Mouse (Mus musculus) heart, embryonic 16.5 days (tissue): ENCODE measurements at regions not wholly inside any gene's neighbourhood (a gene's known extent, or its start where the extent isn't known, plus 50 kb on each side); places are given as distances from the start of the nearest gene placed in this dataset.
A peak's percentile ranks its signal among the peaks of the same experiment; 100 is the strongest.

Experiments used
- ATAC-seq: fragments of 200-750 bp; cut with Nextera tagmentation; replicated peaks from 2 replicates; pipeline ENCODE4 v1.8.0; 2017; ENCODE audit warnings: moderate number of reproducible peaks; ENCODE audit not compliant: insufficient read depth, low FRiP score; ENCODE audit errors: extremely low read depth
- H3K27ac ChIP-seq: fragments of 300-500 bp; sonication (generic); 2 replicates; pipeline ENCODE4 v1.5.1; 2014; ENCODE audit warnings: mild to moderate bottlenecking, low read length, control low read depth, moderate library complexity
- H3K27me3 ChIP-seq: fragments of 300-500 bp; sonication (generic); 2 replicates; pipeline ENCODE4 v1.6.1; 2014; ENCODE audit warnings: low read length, mixed read lengths; ENCODE audit not compliant: control insufficient read depth, insufficient read depth
- H3K36me3 ChIP-seq: fragments of 300-500 bp; sonication (generic); 2 replicates; pipeline ENCODE4 v1.6.1; 2014; ENCODE audit not compliant: control insufficient read depth, insufficient read depth
- H3K4me1 ChIP-seq: fragments of 300-500 bp; sonication (generic); 2 replicates; pipeline ENCODE4 v1.6.1; 2014; ENCODE audit warnings: low read length, mixed read lengths; ENCODE audit not compliant: control insufficient read depth, insufficient read depth
- H3K4me2 ChIP-seq: fragments of 300-500 bp; sonication (generic); 2 replicates; pipeline ENCODE4 v1.6.1; 2014; ENCODE audit warnings: low read depth, mild to moderate bottlenecking, control low read depth, low read length
- H3K4me3 ChIP-seq: fragments of 300-500 bp; sonication (generic); 2 replicates; pipeline ENCODE4 v1.5.1; 2014; ENCODE audit warnings: mild to moderate bottlenecking, control low read depth, low read length
- H3K9ac ChIP-seq: fragments of 300-500 bp; sonication (generic); 2 replicates; pipeline ENCODE4 v1.6.1; 2014; ENCODE audit warnings: low read length, control low read depth
- H3K9me3 ChIP-seq: fragments of 300-500 bp; sonication (generic); replicated peaks from 2 replicates; pipeline ENCODE4 v1.6.1; 2016; ENCODE audit warnings: low read length; ENCODE audit not compliant: control insufficient read depth
- WGBS: fragments of 180-500 bp; shearing (Covaris S2); extraction: QIAGEN DNeasy Blood & Tissue Kit; methylation state at CpG from one replicate; pipeline ENCODE4 v1.1.7; 2014; 5-methylcytosine and 5-hydroxymethylcytosine counted together

DNA sequence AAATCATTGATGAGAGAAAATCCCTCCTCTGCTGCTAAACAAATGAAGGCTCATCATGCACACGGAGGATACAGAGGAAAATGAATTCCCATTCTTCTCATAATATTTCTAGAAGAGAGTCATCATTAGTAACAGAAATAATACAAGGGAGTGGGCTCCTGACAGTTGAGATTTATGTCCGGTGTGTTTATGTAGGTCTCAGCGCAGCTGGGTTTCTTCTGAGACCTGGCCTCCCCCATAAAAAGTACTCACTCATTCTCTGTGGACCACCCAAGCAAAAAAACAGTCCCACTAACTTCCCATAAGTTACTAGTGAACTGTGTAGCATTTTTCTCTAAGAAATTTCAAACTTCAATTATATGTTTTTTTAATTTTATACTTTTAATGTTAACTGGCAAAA lies 792.7 kb upstream of the Map3k7 start:
- Histone ChIP-seq H3K27ac (no peak overlapping the region), H3K4me3 (no peak overlapping the region), H3K9me3 (no peaks in the 10 kb centered on the region), H3K36me3 (no peaks in the 10 kb centered on the region), H3K9ac (no peak overlapping the region), H3K4me2 (no peak overlapping the region), H3K4me1 (no peaks in the 10 kb centered on the region), H3K27me3 (no peaks in the 10 kb centered on the region)
- 66% methylated on average over 3 of the region's 3 CpGs for WGBS
- no peak for ATAC-seq

DNA sequence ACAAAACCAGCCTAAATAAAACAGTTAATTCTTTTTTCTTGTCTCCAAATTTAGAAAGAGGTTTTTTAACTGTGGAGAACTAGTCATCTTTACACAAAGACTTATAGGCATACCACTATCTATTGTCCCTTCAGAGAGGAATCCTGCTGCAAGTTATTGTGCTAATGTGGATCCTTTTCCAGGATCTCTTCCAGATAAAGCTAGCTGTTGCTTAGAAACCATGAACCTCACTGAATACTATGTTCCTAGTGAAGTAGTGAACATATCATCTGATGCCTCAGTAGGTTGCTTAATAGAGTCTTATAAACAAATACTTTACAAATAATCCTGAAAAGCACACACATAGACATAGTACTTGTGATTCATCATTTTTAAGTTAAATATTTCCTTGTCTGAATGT lies 766.0 kb upstream of the Map3k7 start:
- no peak overlapping the region for H3K4me3 ChIP-seq
- no peaks in the 10 kb centered on the region for H3K9me3 ChIP-seq
- H3K4me1 ChIP-seq: no peaks in the 10 kb centered on the region
- no peak overlapping the region for H3K4me2 ChIP-seq
- no peak overlapping the region for H3K27ac ChIP-seq
- no peaks in the 10 kb centered on the region for H3K27me3 ChIP-seq
- H3K36me3 ChIP-seq: no peaks in the 10 kb centered on the region
- ATAC-seq: no peak
- H3K9ac ChIP-seq: no peak overlapping the region

DNA sequence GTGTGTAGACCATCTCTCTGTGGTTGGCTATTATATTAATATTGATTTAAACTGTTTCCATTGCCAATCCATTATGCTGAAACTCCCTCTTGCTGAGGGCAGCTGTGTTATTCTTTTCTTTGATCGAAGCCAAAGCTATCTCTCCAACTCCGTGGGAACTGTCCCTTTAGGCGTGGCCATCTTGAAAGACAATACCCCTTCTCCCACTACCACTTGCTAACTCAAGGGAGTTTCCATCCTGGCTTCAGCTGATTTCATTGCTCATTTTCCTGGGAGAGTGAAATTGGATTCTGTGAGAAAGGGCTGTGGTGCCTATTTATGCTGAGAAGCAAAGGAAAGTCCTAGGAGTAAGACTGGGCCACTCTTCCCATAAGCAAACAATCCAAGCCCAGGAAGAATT lies 760.6 kb upstream of the Map3k7 start:
- Histone ChIP-seq H3K4me2 (no peak overlapping the region), H3K9ac (no peak overlapping the region), H3K9me3 (no peaks in the 10 kb centered on the region), H3K4me1 (no peaks in the 10 kb centered on the region), H3K36me3 (no peaks in the 10 kb centered on the region), H3K4me3 (no peak overlapping the region), H3K27ac (no peak overlapping the region), H3K27me3 (no peaks in the 10 kb centered on the region)
- no peak for ATAC-seq
- 71% methylated on average over 3 of the region's 3 CpGs for WGBS

DNA sequence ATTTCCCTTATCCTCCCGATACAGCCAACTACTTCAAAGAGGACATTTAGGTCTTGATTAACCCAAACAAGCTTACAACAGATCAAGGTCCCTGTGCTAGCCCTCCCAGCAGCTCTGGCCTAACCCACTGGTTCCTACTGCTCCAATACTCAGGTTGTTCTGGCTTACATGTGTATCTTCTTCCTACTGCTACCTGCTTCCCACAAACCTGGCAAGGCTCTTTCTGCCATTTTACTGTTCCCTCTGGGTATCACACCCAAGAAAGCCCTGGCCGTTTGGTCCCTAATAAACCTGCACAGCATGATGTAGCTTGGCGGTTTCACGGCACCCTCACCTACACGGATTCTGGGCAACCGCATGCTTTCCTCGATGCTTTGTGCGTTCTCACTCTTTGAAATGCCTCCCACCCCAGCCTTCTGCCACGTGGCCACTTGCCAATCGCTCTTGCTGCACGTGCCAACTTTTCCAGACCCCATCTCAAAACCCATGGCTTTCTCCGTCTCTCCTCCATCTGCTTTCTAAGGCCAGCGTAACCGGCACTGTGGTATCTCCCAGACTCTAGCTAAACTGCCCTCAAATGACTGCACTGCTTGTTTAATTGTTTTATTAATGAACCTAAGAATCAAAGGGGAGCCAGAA lies 758.4 kb upstream of the Map3k7 start:
- H3K27ac ChIP-seq: no peak overlapping the region
- no peak overlapping the region for H3K4me2 ChIP-seq
- no peaks in the 10 kb centered on the region for H3K27me3 ChIP-seq
- H3K9ac ChIP-seq: no peak overlapping the region
- no peaks in the 10 kb centered on the region for H3K36me3 ChIP-seq
- ATAC-seq: no peak
- WGBS: 80% methylated on average over 14 of the region's 14 CpGs
- H3K9me3 ChIP-seq: no peaks in the 10 kb centered on the region
- no peaks in the 10 kb centered on the region for H3K4me1 ChIP-seq
- H3K4me3 ChIP-seq: no peak overlapping the region

DNA sequence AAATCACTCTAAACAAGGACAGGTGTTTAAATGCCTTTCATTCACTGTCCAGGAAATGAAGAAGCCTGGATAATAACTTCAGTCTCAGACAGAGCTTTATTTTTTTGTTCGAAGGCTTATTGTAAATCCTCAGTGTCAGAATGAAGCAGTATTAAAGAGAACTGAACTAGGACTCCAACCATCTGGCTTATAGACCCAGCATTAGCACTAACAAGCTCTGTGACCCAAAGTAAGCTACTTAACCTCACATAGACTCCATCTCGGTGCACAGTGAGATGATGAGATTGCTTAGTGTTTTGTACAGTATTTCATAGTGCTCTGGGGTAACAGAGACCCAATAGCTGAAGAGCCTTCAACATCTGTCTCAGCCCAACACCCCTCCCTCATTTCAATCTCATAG lies 738.2 kb upstream of the Map3k7 start:
- WGBS: 79% methylated on average over 2 of the region's 2 CpGs

DNA sequence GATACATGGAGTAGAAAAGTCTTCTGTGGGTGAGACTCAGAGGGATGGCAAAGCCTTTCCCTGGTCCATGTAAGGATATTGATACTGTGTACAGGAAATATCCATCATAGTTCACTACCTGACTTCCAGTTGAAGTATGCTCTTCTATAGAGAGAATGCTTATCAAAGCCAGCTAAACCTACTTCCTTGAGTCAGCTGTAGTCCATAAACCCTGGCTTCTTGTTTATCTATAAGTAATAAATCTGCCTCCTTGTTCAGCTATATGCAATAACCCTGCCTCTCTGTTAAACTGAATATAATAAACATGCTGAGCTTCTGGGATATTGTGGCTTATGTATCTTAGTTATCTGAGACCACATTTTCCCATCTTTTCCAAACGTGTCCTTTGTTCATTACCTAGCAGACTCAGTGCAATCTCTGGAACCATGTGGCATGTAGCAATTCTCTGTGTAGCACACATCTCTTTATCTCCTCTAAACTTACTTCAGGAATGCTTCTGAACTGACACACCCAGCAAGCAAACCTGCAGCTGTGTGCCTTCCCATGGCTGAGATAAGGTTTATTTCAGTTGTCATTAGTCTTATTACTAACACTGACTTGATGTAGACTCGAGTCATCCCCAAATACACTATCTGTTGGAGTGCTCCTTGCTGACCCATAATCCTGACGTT lies 694.9 kb upstream of the Map3k7 start:
- 60% methylated on average over 3 of the region's 3 CpGs for WGBS
- Histone ChIP-seq H3K4me1 (no peaks in the 10 kb centered on the region), H3K4me3 (no peak overlapping the region)

More for the DNA sequence above, 738.2 kb upstream of the Map3k7 start:
- no peak for ATAC-seq
- Histone ChIP-seq H3K27me3 (no peaks in the 10 kb centered on the region), H3K4me2 (no peak overlapping the region), H3K9ac (no peak overlapping the region), H3K9me3 (no peaks in the 10 kb centered on the region), H3K4me1 (no peaks in the 10 kb centered on the region), H3K27ac (no peak overlapping the region), H3K36me3 (no peaks in the 10 kb centered on the region), H3K4me3 (no peak overlapping the region)

DNA sequence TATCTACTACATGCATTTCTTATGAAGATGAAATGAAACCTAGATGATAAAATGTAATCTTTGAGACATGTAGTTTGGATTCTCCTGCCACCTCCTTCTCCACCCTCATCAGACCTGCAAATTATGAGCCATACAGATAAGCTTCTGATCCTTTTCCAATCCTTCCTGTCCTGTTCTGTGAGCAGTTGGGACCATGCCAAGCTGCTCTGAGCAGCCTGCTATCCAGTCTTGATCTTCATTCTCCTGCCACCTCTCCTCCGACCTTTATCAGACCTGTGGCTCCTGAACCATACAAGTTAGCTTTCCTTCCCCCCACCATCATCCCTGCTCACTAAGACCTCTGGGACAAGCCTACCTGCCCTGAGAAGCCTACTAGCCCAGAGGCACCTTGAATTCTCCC lies 689.8 kb upstream of the Map3k7 start:
- no peaks in the 10 kb centered on the region for H3K36me3 ChIP-seq
- no peaks in the 10 kb centered on the region for H3K4me1 ChIP-seq
- WGBS: 31% methylated on average over 1 of the region's 1 CpGs
- no peaks in the 10 kb centered on the region for H3K9me3 ChIP-seq
- no peak overlapping the region for H3K27ac ChIP-seq
- no peak for ATAC-seq
- no peak overlapping the region for H3K9ac ChIP-seq
- H3K27me3 ChIP-seq: no peaks in the 10 kb centered on the region
- no peak overlapping the region for H3K4me3 ChIP-seq
- H3K4me2 ChIP-seq: no peak overlapping the region

More for the DNA sequence above, 694.9 kb upstream of the Map3k7 start:
- Histone ChIP-seq H3K9ac (no peak overlapping the region), H3K9me3 (no peaks in the 10 kb centered on the region), H3K36me3 (no peaks in the 10 kb centered on the region), H3K4me2 (no peak overlapping the region), H3K27me3 (no peaks in the 10 kb centered on the region), H3K27ac (no peak overlapping the region)
- no peak for ATAC-seq

DNA sequence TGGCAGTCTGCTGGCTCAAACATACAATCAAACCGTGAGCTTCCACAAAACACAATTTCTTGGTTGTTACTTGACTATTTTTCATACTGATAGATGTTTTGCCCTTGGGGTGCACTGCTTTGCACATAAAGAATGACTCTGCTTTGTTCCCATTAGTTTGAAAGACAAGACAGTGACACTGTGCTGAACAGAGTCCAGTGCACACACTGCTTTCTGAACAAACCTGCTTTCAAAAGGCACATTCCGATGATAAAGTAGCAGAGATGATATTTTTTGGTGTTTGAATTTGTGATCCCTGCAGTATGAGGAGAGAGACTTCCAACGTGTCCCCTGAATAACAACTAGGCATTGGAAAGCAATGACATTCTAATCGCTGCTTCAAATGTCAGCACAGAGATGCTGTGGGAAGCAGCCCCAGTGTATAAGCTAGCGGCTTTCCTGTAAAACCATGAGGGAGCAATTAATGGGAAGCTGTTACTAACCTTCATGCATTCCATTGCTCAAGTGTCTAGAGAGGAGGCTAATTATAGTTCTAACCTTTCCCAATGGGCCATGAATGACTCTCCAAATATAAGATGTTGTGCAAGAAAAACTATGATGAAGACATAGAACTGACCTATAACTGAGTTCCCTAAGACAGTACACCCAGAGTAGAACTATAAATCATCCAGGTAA lies 673.5 kb upstream of the Map3k7 start:
- no peak overlapping the region for H3K9ac ChIP-seq
- H3K4me1 ChIP-seq: peaks cover 5% of the 10 kb centered on the region
- peak; percentile 92 for ATAC-seq
- H3K9me3 ChIP-seq: no peaks in the 10 kb centered on the region
- peak overlapping the region; percentile 76 for H3K27ac ChIP-seq
- no peak overlapping the region for H3K4me3 ChIP-seq
- H3K27me3 ChIP-seq: no peaks in the 10 kb centered on the region
- H3K4me2 ChIP-seq: peak overlapping the region; percentile 13; the same call in 1 of the 2 replicates
- no peaks in the 10 kb centered on the region for H3K36me3 ChIP-seq
- 31% methylated on average over 5 of the region's 5 CpGs for WGBS

DNA sequence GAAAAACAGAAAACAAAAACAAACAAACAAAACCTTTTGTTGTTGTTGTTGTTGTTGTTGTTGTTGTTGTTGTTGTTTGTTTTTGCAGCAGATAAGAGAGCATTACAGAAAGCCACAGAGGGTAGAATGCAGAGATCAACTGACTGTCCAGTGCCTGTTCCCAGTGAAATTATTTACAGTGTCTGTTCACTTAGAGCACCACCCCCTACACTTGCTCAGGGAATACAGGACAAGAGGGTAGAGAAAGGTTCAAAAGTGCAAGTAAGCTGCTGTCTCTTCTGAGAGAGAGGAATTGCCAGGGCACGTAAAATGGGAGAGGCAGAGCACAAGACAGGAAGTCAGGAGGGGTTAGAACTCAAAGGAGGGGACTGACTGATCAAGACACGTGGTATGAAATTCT lies 670.1 kb upstream of the Map3k7 start:
- no peak overlapping the region for H3K4me2 ChIP-seq
- no peak overlapping the region for H3K9ac ChIP-seq
- no peaks in the 10 kb centered on the region for H3K27me3 ChIP-seq
- no peak for ATAC-seq
- H3K27ac ChIP-seq: no peak overlapping the region
- WGBS: 53% methylated on average over 2 of the region's 2 CpGs
- H3K4me1 ChIP-seq: peaks cover 5% of the 10 kb centered on the region
- H3K36me3 ChIP-seq: no peaks in the 10 kb centered on the region
- H3K9me3 ChIP-seq: no peaks in the 10 kb centered on the region
- H3K4me3 ChIP-seq: no peak overlapping the region
